Mouse (Mus musculus) left cerebral cortex, postnatal 4 days (tissue): ENCODE data around the gene Lonrf2. TPM values are rescaled to one million over a fixed set of nuclear protein-coding genes. Genes with fewer than 3 reads are reported as not detected.
A peak's percentile ranks its signal among the peaks of the same experiment; 100 is the strongest.

ENCODE experiments used
- DNase-seq: peaks from one replicate; pipeline ENCODE4 v3.0.0-alpha.2; 2022
- intact Hi-C: fragments of 180-260 bp; cut with DNase I; formaldehyde crosslinking; loops from one replicate; pipeline ENCODE4 v1.15.1; 2025
- total RNA-seq, 2 experiments: library from RNA; stranded (reverse); gene quantifications; 2 replicates each; pipeline ENCODE4 v1.2.3; 2021

Lonrf2 gene
- total RNA-seq, 2 experiments from 2014 or later = 140 to 147 TPM

GRCm38 (mm10) chr1:38842861-38843260, 6.3 kb upstream of the Lonrf2 start:
- intact Hi-C loops = no loop called here
- no peak for DNase-seq

DNA sequence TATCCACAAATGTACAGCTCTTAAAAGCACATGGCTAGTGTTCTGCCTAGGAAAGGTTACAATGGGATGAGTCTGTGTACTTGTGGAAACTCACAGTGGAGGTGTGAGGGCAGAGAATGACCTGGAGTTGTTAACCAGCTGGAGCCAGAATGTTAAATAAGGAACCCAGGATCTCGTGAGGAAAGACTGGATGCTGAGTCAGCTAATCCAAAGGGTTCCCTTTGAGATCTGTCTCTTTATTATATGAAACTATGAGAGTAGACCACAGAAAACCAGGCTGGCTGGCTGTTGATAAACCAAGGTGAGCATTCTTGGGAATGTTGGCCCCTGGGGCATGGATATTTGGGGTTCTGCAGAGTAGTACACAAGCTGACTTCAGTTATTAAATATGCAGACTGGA, 3.4 kb upstream of the Lonrf2 start:
- intact Hi-C loops = no loop called here
- no peak for DNase-seq

DNA sequence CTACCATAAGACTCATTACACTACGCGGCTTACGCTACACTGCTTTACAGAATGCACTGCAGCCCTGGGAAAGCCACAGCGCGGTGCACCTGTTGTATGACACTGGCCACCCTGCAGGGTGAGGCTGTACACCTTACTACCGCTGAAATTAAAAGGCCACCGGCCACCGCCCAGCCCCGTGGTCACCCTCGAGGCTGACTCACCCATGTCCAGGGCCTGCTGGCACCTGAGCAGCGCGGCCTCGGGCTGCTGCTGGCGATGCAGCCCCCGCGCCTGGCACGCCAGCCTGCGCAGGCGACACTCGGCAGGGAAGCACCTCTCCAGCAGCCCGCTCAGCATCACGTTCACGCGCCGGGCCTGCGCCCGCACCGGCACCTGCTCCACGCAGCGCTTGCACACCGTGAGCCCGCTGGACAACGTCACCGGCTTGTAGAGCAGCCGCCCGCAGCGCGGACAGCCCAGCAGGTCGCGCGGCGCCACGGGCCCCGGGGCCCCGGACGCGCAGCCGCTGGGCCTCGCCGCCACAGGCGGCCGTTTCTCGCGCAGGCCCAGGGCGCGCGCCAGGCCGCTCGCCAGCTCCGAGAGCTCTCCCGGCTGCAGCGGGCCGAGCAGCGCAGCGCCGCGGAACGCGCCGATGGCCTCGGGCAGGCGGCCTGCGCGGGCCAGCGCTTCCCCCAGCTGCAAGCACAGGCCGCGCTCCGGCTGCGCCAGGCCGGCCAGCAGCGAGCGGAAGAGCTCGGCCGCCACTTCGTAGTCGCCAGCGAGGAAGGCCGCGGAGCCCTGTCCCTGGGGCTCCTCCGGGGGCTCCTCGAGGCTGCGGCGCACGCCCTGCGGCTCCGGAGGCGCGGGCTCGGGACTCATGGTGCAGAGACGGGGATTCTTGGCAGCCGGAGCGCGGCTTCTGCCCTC, 689 bp downstream of the Lonrf2 start:
- intact Hi-C loops = no loop called here

GRCm38 (mm10) chr1:38834899-38835298, 1.6 kb downstream of the Lonrf2 start:
- intact Hi-C loops = no loop called here
- peak; percentile 48 for DNase-seq

More for the DNA sequence above, 689 bp downstream of the Lonrf2 start:
- DNase-seq = peak; percentile 43

- intact Hi-C loops = no loop called here
- DNase-seq = peak; percentile 49
Observed at GRCm38 (mm10) chr1:38824926-38825325, 11.6 kb downstream of the Lonrf2 start.

GRCm38 (mm10) chr1:38823851-38824250, 12.7 kb downstream of the Lonrf2 start:
- no peak for DNase-seq
- intact Hi-C loops = no loop called here

- DNase-seq = no peak
- intact Hi-C loops = no loop called here
Observed at GRCm38 (mm10) chr1:38819691-38820090, 16.8 kb downstream of the Lonrf2 start.

DNA sequence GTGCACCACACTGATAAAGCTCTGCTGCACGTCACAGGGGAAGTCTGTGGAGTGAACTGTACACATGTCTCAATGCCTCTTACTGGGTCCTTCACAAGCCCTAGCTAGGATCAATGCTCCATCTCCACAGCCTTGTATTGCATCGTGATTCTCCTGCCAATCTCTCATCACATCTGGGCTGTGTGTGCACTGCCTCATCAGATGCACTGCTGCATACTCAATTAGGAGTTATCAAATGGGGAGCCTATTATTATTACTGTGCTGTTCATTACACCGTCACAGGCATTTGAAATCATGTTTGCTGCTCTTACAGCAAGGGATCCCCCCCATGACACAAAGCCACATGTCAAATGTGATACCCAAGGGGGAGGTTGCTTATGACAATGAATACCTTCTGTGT, 18.8 kb downstream of the Lonrf2 start:
- no peak for DNase-seq
- intact Hi-C loops = no loop called here

DNA sequence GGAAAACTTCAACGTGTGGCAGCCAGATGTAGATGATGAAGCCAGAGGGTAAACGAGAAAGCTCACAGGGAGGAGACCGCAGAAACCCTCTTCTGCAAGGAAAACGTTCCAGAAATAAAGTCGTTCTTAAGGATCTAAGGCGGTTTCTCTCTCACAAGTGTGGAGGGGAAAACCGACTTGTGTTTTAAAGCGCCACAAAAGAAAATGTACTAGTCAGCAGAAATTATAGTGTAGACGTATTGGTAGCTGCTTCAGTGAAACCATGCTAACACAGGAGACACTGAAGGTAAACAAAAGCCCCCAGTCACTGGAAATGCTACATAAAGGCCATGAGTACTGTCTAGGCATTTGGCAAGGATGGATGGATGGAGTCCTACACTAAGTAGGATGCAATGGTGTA, 19.2 kb downstream of the Lonrf2 start:
- no peak for DNase-seq
- intact Hi-C loops = no loop called here

- DNase-seq = peak; percentile 36
- intact Hi-C loops = no loop called here
Observed at GRCm38 (mm10) chr1:38816306-38816705, 20.2 kb downstream of the Lonrf2 start.

DNA sequence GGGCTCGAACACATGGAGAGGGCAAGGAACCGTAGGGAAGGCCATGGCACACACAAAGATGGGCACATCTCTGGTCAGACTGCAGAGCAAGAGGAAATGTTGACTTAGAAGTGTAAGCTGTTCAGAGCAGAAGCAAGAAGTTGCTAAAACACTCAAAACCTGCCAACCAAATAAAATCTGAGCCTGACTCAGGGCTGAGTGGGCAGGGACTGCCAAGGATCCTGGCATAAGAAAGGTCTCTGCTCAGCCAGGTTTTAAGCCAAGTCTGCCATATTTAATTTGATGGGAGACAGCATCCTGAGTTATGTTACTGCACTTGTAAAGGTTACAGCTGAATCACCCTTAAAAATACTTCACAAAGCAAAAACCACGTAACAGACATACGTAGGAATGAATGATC, 29.4 kb downstream of the Lonrf2 start:
- intact Hi-C loops = no loop called here
- DNase-seq = no peak

GRCm38 (mm10) chr1:38800402-38800801, 36.1 kb downstream of the Lonrf2 start:
- intact Hi-C loops = no loop called here
- DNase-seq = no peak

- intact Hi-C loops = loop anchor here (10.0 kb wide), 1 partner anchor 55 kb away; no protein-coding TSS in a partner anchor
- DNase-seq = peak; percentile 23
Observed at GRCm38 (mm10) chr1:38799304-38799703, 37.2 kb downstream of the Lonrf2 start.

- DNase-seq = peak; percentile 22
- intact Hi-C loops = loop anchor here (10.0 kb wide), 1 partner anchor 58 kb away; no protein-coding TSS in a partner anchor
Observed at GRCm38 (mm10) chr1:38796936-38797335, 39.6 kb downstream of the Lonrf2 start.

DNA sequence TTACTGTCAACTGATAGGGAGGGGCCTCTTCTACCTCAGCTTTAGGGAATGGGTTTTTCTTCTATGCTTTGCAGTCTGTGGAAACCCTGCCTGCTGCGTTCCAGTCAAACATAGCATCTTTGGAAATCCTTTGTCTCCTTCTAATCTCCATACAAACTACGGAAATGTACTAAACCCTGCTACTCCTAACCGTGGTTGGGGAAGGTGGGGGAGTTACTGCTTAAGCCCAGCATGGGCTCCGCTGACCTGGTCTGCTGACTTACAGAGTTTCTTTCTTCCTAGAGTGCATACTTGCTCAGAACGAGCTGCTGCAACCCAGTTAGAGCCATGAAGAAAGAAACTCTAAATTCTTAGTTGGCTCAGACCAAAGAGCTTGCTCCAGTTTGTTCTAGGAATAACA, 41.0 kb downstream of the Lonrf2 start:
- DNase-seq = no peak
- intact Hi-C loops = loop anchor here (10.0 kb wide), 1 partner anchor 59 kb away; no protein-coding TSS in a partner anchor

- DNase-seq = no peak
- intact Hi-C loops = loop anchor here (10.0 kb wide), 1 partner anchor 64 kb away; no protein-coding TSS in a partner anchor
Observed at GRCm38 (mm10) chr1:38791016-38791810, 45.3 kb downstream of the Lonrf2 start.

GRCm38 (mm10) chr1:38789988-38790602, 46.4 kb downstream of the Lonrf2 start:
- DNase-seq = no peak
- intact Hi-C loops = loop anchor here (5.0 to 10.0 kb wide), 4 partner anchors 65 to 603 kb away; no protein-coding TSS in a partner anchor

DNA sequence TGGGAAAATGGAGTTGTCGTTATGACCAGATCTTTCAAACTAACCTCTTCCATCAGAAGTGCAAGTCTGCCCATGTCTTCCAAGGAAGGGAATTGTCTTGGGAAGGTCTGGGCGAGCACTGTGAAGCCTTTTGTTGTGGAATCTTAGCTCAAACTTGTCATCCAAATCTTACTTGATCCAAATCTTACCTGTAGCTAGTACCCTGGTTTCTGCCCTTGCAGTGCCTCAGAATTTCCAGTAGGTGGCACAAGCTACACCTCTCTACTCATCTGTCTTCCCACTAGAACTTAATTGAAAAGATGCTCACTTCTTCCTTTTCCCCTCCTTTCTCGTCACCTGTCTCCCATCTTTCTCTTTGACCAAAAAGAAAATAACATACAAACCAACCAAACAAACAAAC, 47.6 kb downstream of the Lonrf2 start:
- intact Hi-C loops = loop anchor here (5.0 to 10.0 kb wide), 3 partner anchors 397 to 602 kb away; no protein-coding TSS in a partner anchor
- DNase-seq = no peak

DNA sequence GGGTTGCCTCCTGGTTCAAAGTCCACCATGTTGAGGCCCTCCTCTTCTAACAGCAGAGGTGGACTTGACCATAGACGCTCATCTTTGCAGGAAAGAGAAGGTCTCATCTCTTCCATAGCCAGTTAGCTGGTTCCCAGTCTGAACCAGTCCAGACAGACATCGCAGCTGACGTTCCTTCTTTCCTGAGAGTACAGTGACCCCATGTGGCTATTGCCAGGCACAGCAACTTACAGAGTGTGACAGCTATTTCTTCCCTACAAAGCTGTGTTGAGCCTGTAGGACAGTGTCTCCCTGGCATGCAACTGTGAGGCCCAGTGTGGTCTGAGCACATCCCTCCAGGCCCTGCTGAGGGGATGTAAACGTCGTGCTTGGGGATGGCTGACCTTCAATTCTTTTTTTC, 49.1 kb downstream of the Lonrf2 start:
- intact Hi-C loops = loop anchor here (5.0 to 10.0 kb wide), 3 partner anchors 395 to 600 kb away; no protein-coding TSS in a partner anchor
- DNase-seq = peak; percentile 57

DNA sequence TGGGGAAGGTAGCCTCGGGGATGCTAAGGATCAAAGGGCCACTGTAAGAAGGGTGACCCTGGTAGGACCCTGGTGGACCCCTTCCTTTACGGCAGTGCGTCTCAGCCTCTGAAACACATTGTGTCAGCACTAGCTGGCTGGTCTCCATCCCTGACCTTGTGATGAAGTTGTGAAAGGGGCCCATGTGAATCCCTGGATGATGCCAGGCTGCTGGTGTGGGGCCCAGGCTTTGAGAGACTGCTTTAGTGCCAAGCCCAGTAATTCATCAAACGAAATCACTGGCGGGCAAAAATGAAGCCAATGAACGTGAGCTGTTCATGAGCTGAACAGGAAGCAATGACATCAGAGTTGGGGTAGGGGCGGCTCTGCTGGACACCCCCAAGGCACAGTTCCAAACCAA, 50.2 kb downstream of the Lonrf2 start:
- intact Hi-C loops = loop anchor here (5.0 to 10.0 kb wide), 3 partner anchors 394 to 599 kb away; no protein-coding TSS in a partner anchor

GRCm38 (mm10) chr1:38778271-38778670, 58.2 kb downstream of the Lonrf2 start:
- intact Hi-C loops = no loop called here
- DNase-seq = no peak

More for the DNA sequence above, 50.2 kb downstream of the Lonrf2 start:
- peak; percentile 55 for DNase-seq
